Mouse (Mus musculus) hindbrain, postnatal 0 days (tissue): Measurements from ENCODE around the gene Nkd1. TPM values are rescaled to one million over a fixed set of nuclear protein-coding genes. Genes with fewer than 3 reads are reported as not detected.

Source experiments
- ATAC-seq: fragments of 200-750 bp; cut with Nextera tagmentation; 2 replicates; pipeline ENCODE4 v1.8.0; 2017; ENCODE audit warnings: mild to moderate bottlenecking, moderate TSS enrichment, moderate library complexity
- DNase-seq: peaks from one replicate; pipeline ENCODE4 v3.0.0-alpha.2; 2015; ENCODE audit warnings: low spot score
- H3K27ac ChIP-seq: fragments of 300-500 bp; sonication (generic); 2 replicates; pipeline ENCODE4 v1.5.1; 2014; ENCODE audit warnings: mild to moderate bottlenecking
- H3K27me3 ChIP-seq: fragments of 300-500 bp; sonication (generic); 2 replicates; pipeline ENCODE4 v1.6.1; 2014; ENCODE audit warnings: low read length, mixed read lengths; ENCODE audit not compliant: insufficient read depth
- H3K36me3 ChIP-seq: fragments of 300-500 bp; sonication (generic); 2 replicates; pipeline ENCODE4 v1.6.1; 2014; ENCODE audit warnings: low read length, mixed read lengths; ENCODE audit not compliant: insufficient read depth
- H3K4me1 ChIP-seq: fragments of 300-500 bp; sonication (generic); 2 replicates; pipeline ENCODE4 v1.6.1; 2014; ENCODE audit warnings: antibody characterized with exemption, low read length, mixed read lengths; ENCODE audit not compliant: insufficient read depth
- H3K4me2 ChIP-seq: fragments of 300-500 bp; sonication (generic); 2 replicates; pipeline ENCODE4 v1.6.1; 2014; ENCODE audit warnings: low read depth, mild to moderate bottlenecking, low read length, moderate library complexity, mixed read lengths
- H3K4me3 ChIP-seq: fragments of 300-500 bp; sonication (generic); 2 replicates; pipeline ENCODE4 v1.5.1; 2014; ENCODE audit warnings: low read length
- H3K9ac ChIP-seq: fragments of 300-500 bp; sonication (generic); replicated peaks from 2 replicates; pipeline ENCODE4 v1.6.1; 2014; ENCODE audit warnings: mild to moderate bottlenecking, low read length, moderate library complexity, mixed read lengths
- H3K9me3 ChIP-seq: fragments of 300-500 bp; sonication (generic); 2 replicates; pipeline ENCODE4 v1.6.1; 2016; ENCODE audit warnings: low read length, mixed read lengths
- CTCF ChIP-seq: IDR thresholded peaks from 2 replicates; pipeline ENCODE4 v1.5.1; 2016; ENCODE audit warnings: antibody characterized with exemption, control low read depth, low read depth
- WGBS: fragments of 180-500 bp; shearing (Covaris S2); extraction: QIAGEN DNeasy Blood & Tissue Kit; methylation state at CpG from one replicate; pipeline ENCODE4 v1.1.7; 2014; 5-methylcytosine and 5-hydroxymethylcytosine counted together
- polyA plus RNA-seq: library from polyadenylated mRNA; unstranded; fragments of >200 nt; fragmentation: Nextera tagmentation; extraction: Ambion mirVana; gene quantifications from 2 replicates; pipeline ENCODE4 v1.2.1, GENCODE M21; 2015
- total RNA-seq: library from RNA; depleted of rRNA; stranded (reverse); fragments of >200 nt; gene quantifications from 2 replicates; pipeline ENCODE4 v1.2.3, GENCODE M21; 2014

Gene Nkd1
- total and polyA plus RNA-seq, 2 experiments from 2014 or later, result 51.1 to 53.9 TPM

DNA sequence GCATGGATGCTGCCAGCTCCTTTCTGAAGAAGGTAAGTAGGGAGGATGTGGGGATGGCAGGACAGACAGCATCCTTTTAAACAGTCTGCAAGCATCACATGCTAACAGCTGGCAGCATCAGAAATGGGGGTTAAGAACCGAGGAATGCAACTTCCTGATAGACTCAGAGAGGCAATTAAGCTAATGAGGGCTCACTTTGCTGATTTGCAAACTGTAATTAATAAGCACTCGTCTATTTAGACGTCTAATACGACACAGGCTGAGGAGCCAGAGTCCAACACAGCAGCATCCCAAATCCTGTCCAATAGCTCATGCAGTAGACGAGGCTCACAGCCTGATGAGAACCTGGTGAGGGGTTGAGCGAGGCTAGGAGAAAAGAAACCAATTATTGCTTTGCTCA, 89.1 kb downstream of the Nkd1 start:
- 54% methylated on average over 6 of the region's 6 CpGs for WGBS
- peaks cover 5% of the 10 kb centered on the region; the same call in 1 of the 2 replicates for H3K4me1 ChIP-seq
- H3K4me2 ChIP-seq, result no peak overlapping the region
- DNase-seq (no peak), ATAC-seq (no peak)
- no peak overlapping the region for H3K4me3 ChIP-seq
- TF ChIP-seq CTCF, result no peak
- no peaks in the 10 kb centered on the region for H3K36me3 ChIP-seq
- H3K27me3 ChIP-seq, result no peaks in the 10 kb centered on the region
- H3K27ac ChIP-seq, result no peak overlapping the region
- no peaks in the 10 kb centered on the region for H3K9me3 ChIP-seq
- H3K9ac ChIP-seq, result no peak overlapping the region

DNA sequence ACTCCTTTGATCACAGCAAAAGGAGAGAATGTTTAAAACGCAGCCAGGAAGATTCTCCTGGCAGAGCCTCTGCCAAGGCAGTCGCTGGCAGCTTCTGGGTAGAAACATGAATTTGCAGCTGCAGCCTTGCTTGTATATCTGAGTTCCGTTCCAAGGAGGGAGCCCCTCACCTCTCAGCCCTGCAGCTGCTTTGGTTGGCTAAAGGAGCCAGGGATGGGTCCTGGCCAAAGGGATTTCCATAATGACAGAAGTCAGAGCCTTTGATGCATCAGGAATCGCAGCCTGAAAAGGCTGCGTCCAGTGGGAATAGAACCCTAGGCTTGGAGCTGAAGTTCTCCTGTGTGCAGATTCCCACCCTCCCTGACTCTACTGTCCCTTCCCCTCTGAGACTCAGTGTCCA, 93.8 kb downstream of the Nkd1 start:
- DNase-seq, result peak; percentile 51
- H3K27me3 ChIP-seq, result no peaks in the 10 kb centered on the region
- no peak overlapping the region for H3K4me2 ChIP-seq
- H3K4me3 ChIP-seq, result no peak overlapping the region
- no peaks in the 10 kb centered on the region for H3K4me1 ChIP-seq
- no peaks in the 10 kb centered on the region for H3K9me3 ChIP-seq
- 38% methylated on average over 5 of the region's 5 CpGs for WGBS
- H3K27ac ChIP-seq, result no peak overlapping the region
- no peaks in the 10 kb centered on the region for H3K36me3 ChIP-seq
- no peak for TF ChIP-seq CTCF
- ATAC-seq, result no peak
- H3K9ac ChIP-seq, result no peak overlapping the region

DNA sequence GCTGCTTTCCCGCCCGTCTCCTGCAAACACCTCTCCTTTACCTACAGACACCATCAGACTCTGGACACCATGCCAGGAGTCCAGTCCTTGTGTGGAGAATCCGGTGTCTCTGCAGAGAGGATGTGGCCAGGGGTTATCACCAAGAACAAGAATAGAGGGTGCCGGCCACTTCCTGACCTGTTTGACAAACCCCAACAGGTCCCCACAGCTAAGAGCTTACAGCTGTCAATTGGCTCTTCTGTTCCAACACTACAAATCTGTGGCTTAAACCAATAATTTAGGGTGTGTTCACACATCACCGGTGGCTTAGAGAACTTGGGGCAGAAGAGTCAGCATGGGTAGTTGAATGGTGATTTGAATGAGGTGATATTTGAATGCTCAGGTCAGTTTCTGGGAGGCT, 97.5 kb downstream of the Nkd1 start:
- no peaks in the 10 kb centered on the region for H3K9me3 ChIP-seq
- no peak for DNase-seq
- no peaks in the 10 kb centered on the region; the same call in 1 of the 2 replicates for H3K27me3 ChIP-seq
- no peak overlapping the region for H3K4me2 ChIP-seq
- ATAC-seq, result no peak
- H3K4me1 ChIP-seq, result no peaks in the 10 kb centered on the region
- no peaks in the 10 kb centered on the region for H3K36me3 ChIP-seq
- no peak overlapping the region for H3K4me3 ChIP-seq
- H3K27ac ChIP-seq, result no peak overlapping the region
- WGBS, result 83% methylated on average over 5 of the region's 5 CpGs
- no peak for TF ChIP-seq CTCF
- no peak overlapping the region for H3K9ac ChIP-seq

DNA sequence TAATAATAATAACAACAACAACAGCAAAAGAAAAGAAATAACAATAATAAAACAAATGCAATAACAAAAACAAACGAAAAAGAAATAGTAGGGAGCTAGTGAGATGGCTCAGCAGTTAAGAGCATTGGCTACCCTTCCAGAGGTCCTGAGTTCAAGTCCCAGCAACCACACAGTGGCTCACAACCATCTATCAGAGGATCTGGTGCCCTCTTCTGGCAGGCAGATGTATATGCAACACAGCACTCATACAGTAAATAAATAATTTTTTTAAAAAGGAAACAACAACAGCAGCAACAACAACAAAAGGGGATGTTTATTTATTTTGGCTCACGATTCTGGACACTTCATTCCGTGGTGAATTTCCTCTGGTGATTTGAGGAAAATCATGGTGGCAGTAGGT, 98.4 kb downstream of the Nkd1 start:
- no peak overlapping the region for H3K4me2 ChIP-seq
- H3K27me3 ChIP-seq, result no peaks in the 10 kb centered on the region; the same call in 1 of the 2 replicates
- ATAC-seq, result no peak
- no peaks in the 10 kb centered on the region for H3K9me3 ChIP-seq
- H3K4me3 ChIP-seq, result no peak overlapping the region
- H3K36me3 ChIP-seq, result no peaks in the 10 kb centered on the region
- H3K4me1 ChIP-seq, result 0 out of 2 replicates have a peak, but pooled peaks cover 3% of the 10 kb centered on the region
- peak; percentile 60 for TF ChIP-seq CTCF
- no peak overlapping the region for H3K27ac ChIP-seq
- no peak overlapping the region for H3K9ac ChIP-seq
- no peak for DNase-seq
- 82% methylated on average over 3 of the region's 3 CpGs for WGBS

DNA sequence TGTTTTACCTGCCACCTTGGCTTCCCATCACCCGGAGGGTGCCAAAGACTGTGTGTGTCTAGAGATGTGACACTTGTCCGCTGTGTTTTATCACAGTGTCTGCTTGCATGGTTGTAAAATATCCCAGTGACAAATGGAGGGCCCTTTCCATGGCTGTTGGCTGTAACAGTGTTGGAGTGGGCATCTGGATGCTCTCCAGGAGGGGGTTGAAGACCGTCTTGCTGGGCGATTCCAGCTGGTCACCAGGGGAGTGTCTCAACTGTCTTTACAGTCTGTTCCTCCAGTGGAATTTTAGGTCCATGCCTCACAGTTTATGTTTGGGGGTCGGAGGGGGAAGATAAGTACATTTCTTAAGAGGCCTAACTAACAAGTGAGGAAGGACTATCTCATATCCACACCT, 99.8 kb downstream of the Nkd1 start:
- no peak overlapping the region for H3K4me3 ChIP-seq
- DNase-seq (no peak), ATAC-seq (no peak)
- no peaks in the 10 kb centered on the region; the same call in 1 of the 2 replicates for H3K27me3 ChIP-seq
- H3K9me3 ChIP-seq, result no peaks in the 10 kb centered on the region
- H3K27ac ChIP-seq, result no peak overlapping the region
- no peak for TF ChIP-seq CTCF
- 0 out of 2 replicates have a peak, but pooled peaks cover 3% of the 10 kb centered on the region for H3K4me1 ChIP-seq
- 55% methylated on average over 5 of the region's 5 CpGs for WGBS
- no peak overlapping the region for H3K4me2 ChIP-seq
- H3K36me3 ChIP-seq, result no peaks in the 10 kb centered on the region
- H3K9ac ChIP-seq, result no peak overlapping the region

DNA sequence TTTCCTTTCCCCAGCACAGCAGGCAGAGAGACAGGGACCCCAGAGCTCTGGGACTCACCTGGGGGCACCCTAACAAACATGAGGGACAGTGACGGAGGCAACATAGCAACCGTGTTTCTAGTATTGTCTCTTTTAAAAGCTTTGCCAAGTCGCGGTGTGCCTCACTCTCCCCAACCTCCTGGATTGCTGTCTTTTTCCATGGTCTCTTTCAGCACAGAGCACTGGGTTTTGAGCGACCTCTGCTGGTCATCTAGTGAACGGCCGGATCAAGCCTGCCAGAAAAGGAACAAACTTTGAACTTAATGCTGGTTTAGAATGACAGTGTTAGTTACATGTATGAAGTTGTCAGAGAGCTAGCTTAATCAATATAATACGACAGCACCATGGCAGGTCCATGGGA, 100.3 kb downstream of the Nkd1 start:
- Histone ChIP-seq H3K4me3 (no peak overlapping the region), H3K9me3 (no peaks in the 10 kb centered on the region), H3K4me2 (no peak overlapping the region), H3K27ac (no peak overlapping the region), H3K9ac (no peak overlapping the region), H3K4me1 (0 out of 2 replicates have a peak, but pooled peaks cover 3% of the 10 kb centered on the region), H3K36me3 (no peaks in the 10 kb centered on the region), H3K27me3 (no peaks in the 10 kb centered on the region; the same call in 1 of the 2 replicates)
- under 1% methylated on average over 8 of the region's 8 CpGs for WGBS
- DNase-seq (peak; percentile 87), ATAC-seq (peak; percentile 53; the same call in 1 of the 2 replicates)
- TF ChIP-seq CTCF, result peak; percentile 98

DNA sequence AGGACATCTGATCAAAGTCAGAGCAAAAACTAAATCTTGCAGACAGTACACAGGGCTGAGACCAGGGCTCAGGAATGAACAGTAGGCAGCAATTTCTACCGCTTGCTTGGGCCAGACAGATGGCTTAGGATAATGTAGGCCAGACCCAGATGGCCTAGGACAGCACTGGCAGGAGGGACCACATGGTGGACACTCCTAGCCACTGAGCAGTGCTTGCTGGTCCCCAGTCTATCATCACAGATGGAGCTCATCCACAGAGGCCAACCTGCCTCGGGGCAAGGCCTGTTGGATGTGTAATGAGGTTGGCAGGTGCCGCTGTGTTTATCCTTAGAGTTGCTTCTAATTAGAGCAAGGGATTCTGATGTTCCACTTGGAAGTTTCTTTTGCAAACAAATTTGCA, 102.2 kb downstream of the Nkd1 start:
- Histone ChIP-seq H3K4me3 (no peak overlapping the region), H3K9me3 (no peaks in the 10 kb centered on the region), H3K4me2 (no peak overlapping the region), H3K36me3 (no peaks in the 10 kb centered on the region), H3K27me3 (no peaks in the 10 kb centered on the region; the same call in 1 of the 2 replicates), H3K4me1 (0 out of 2 replicates have a peak, but pooled peaks cover 3% of the 10 kb centered on the region), H3K9ac (no peak overlapping the region), H3K27ac (no peak overlapping the region)
- WGBS, result 65% methylated on average over 3 of the region's 3 CpGs
- ATAC-seq (no peak), DNase-seq (peak; percentile 55)
- TF ChIP-seq CTCF, result no peak
